ENCODE assay signal across 8 mouse cellular contexts in the genomic region with DNA sequence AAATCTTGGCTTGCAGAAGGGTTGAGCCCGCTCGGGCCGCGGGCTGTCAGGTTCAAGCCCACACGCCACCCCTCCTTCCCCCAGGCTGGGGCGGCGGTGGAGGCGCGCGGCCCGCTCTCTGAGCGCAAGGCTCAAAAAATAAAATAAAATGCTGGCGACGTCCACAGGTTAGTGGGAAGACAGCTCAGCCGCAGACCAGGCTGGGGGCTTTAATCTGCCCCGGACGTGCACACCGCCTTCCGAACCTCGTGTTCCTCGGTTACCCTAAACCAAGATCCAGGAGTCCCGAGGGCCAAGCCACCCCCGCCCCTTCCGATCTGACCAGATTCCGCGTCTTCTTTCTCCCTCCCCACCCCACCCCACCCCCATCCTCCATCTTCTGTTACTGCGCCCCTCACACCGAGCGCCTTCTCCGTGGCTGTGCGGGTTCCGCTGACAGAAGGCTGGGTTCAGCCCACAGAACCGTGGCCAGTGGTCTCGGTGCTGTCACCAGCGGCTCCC. TPM values are rescaled to one million over a fixed set of nuclear protein-coding genes. Genes with fewer than 3 reads are reported as not detected.
A peak's percentile ranks its signal among the peaks of the same experiment; 100 is the strongest.
DNase-seq lines count a peak whose midpoint lies in the region; ATAC-seq and TF ChIP-seq lines count a peak whose summit lies in the region.

No protein-coding gene starts in this region.

- peak; percentile 27; the same call in 1 of the 2 replicates for ATAC-seq in megakaryocyte progenitor cell, adult 5-6 weeks (replicated peaks; ENCODE audit: poor library complexity)

- peak overlapping the region; percentile 81 for H3K4me3 ChIP-seq in bone marrow macrophage, adult 2 months (ENCODE audit: insufficient read depth, low read length)
- H3K4me3 ChIP-seq in small intestine, adult 2 months (ENCODE audit: low read depth, low read length) = peak overlapping the region; percentile 81

- peaks cover 8% of the 10 kb centered on the region for H3K4me1 ChIP-seq in bone marrow macrophage, adult 2 months (ENCODE audit: control insufficient read depth, insufficient read depth, low read length)
- peaks cover 9% of the 10 kb centered on the region for H3K4me1 ChIP-seq in small intestine, adult 2 months (ENCODE audit: control insufficient read depth, insufficient read depth, insufficient read length, low read length)

- no peaks in the 10 kb centered on the region for H3K36me3 ChIP-seq in small intestine, adult 2 months (ENCODE audit: control insufficient read depth, insufficient read depth, low read length)

- peak overlapping the region; percentile 55 for H3K27ac ChIP-seq in bone marrow macrophage, adult 2 months (ENCODE audit: insufficient read depth, low read depth, low read length)
- H3K27ac ChIP-seq in small intestine, adult 2 months (ENCODE audit: insufficient read depth, low read depth, low read length) = no peak overlapping the region

- peaks cover 26% of the 10 kb centered on the region for H3K27me3 ChIP-seq in small intestine, adult 2 months (ENCODE audit: control insufficient read depth, insufficient read depth, low read length)

- DNase-seq in left cerebral cortex, adult 18-20 months (ENCODE audit: low spot score in 2 of 2) = peak; percentile 25 to 42
- no peak for DNase-seq in left cerebral cortex, adult 9 months (ENCODE audit: low spot score in 2 of 2)
- DNase-seq in forelimb bud, embryonic 11.5 days (ENCODE audit: low read depth, low spot score) = peak; percentile 61
- DNase-seq in layer of hippocampus, adult 9-11 months = peak; percentile 27
- DNase-seq in cerebellum, adult 11-12 months = no peak

- WGBS in small intestine, adult 2 months = under 1% methylated on average over 35 of the region's 35 CpGs

- no peak for TF ChIP-seq POLR2A in bone marrow macrophage, adult 2 months (IDR thresholded peaks at IDR 0.05; ENCODE audit: borderline replicate concordance, low read depth, low read length)
- TF ChIP-seq POLR2A in small intestine, adult 2 months (IDR thresholded peaks at IDR 0.05; ENCODE audit: low read depth, low read length) = no peak

- TF ChIP-seq CTCF in bone marrow macrophage, adult 2 months (IDR thresholded peaks at IDR 0.05; ENCODE audit: low read depth, low read length) = no peak
- TF ChIP-seq CTCF in small intestine, adult 2 months (IDR thresholded peaks at IDR 0.05; ENCODE audit: extremely low read depth, insufficient read length, insufficient replicate concordance, low read depth, low read length) = no peak

RNA-seq across cellular contexts. Expression of a gene that starts 0.8 kb away (rescaled TPM):
- 100 to 1,000 TPM; 630 to 642 TPM for total RNA-seq in left cerebral cortex, adult 18-20 months (2021)
- polyA plus RNA-seq in bone marrow macrophage, adult 2 months (2012; ENCODE audit: insufficient read depth, insufficient read length, missing spikeins) = 237 and 240 TPM in 2 replicates
- total RNA-seq in megakaryocyte progenitor cell, adult 5-6 weeks (2015) = 3.8 and 5.3 TPM in 2 replicates
- 3.0 and 4.7 TPM in 2 replicates for total RNA-seq in megakaryocyte progenitor cell, adult 5-6 weeks (2017)
- 4.1 and 6.2 TPM in 2 replicates for polyA plus RNA-seq in small intestine, adult 2 months (2012; rRNA removed)

Comparison
In these comparisons a context has a peak if more than half of its experiments do, and no peak if none do; other contexts are left out.
1. DNase-seq: peak in left cerebral cortex, adult 18-20 months (2 of 2), forelimb bud, embryonic 11.5 days (single experiment) and layer of hippocampus, adult 9-11 months (single experiment); none in left cerebral cortex, adult 9 months (0 of 2) and cerebellum, adult 11-12 months (single experiment).
2. RNA of a gene that starts 0.8 kb away (total RNA-seq): 630 to 642 TPM in left cerebral cortex, adult 18-20 months; 3.0 to 5.3 TPM in megakaryocyte progenitor cell, adult 5-6 weeks; every median in the first group is over 100 times any median in the second.